Mouse (Mus musculus): ENCODE measurements around the gene Plekhg6. TPM values are rescaled to one million over a fixed set of nuclear protein-coding genes. Genes with fewer than 3 reads are reported as not detected.

Gene Plekhg6
- polyA plus RNA-seq, 1 experiment from 2014 or later = 0.30 TPM

DNA sequence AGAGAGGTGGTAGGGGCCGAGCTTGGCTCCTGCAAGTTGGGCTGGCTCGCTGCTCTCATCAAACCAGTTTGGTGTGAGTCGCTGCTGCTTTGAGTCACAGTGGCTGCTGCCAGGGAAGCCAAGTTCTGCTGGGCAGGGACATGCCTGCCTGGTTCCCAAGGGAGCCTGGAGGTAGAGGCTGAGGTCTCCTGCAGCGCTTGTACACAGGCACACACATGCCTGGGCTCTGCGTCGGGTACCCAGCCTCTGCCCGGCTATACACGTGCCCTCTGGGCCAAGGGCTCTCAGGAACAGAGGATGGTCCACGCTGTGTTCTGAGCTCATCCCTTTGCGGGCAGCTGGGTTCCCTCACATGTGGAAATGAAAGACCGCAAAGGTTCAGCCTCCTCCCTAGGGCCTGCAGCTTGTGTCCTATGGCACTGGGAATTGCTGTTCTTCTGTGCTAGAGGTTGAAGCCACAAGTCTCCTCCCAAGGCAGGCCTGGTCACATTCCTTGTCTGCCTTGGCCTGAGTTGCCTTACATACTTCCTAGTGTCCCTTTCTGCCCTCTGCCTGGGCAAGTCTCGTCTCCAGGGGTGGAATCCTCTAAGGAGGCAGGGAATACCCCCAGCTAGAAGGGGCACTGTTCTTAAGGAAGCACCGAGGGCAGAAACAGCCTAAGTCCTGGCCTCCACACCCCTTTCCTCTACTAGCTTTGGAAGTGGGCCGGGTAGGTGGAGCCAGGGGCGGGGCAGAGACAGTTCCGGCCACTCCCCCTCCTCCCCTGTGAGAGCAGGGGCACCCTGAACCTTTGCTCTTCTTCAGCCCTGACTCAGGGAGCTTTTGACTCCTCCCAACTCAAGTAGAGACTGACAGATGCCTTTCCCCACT, 2.8 kb downstream of the Plekhg6 start:
- Histone ChIP-seq H3K27ac (ENCODE audit: low read depth, low read length) (no peak overlapping the region), H3K4me2 (peak overlapping the region; percentile 33), H3K4me3 (ENCODE audit: low read depth, low read length) (no peak overlapping the region), H3K27me3 (replicated peaks; ENCODE audit: control insufficient read depth, insufficient read depth, low read length) (peaks cover 46% of the 10 kb centered on the region), H3K9me3 (ENCODE audit: control insufficient read depth, low read length) (no peaks in the 10 kb centered on the region), H3K9ac (ENCODE audit: low read depth, low read length) (no peak overlapping the region), H3K4me1 (replicated peaks; ENCODE audit: control insufficient read depth, insufficient read depth, low read length) (peaks cover 14% of the 10 kb centered on the region), H3K36me3 (ENCODE audit: control insufficient read depth, insufficient read depth, low read length) (no peaks in the 10 kb centered on the region)
- DNase-seq (ENCODE audit: low spot score) (peak; percentile 75), ATAC-seq (replicated peaks; ENCODE audit: low FRiP score) (peak; percentile 55)
- 45% methylated on average over 16 of the region's 16 CpGs for WGBS

DNA sequence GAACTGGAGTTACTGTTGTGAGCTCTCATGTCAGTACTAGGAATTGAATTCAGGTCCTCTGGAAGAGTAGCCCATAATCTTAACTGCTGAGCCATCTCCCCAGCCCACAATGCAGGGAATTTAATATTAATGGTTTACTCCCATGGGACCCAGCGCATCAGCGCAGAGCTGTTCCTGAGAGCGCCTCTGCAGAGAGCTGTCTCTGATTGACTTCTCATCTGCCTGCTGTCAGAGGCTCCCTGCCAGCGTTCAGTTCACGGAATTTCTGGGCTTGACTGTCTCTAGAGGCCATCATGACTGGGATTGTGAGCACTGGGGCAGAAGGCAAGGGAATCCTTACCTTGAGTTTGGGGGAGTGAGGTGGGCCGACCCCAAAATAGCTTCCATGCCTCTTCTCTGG, 3.6 kb downstream of the Plekhg6 start:
- H3K9me3 ChIP-seq (ENCODE audit: control insufficient read depth, low read length) = no peaks in the 10 kb centered on the region
- ATAC-seq (replicated peaks; ENCODE audit: low FRiP score) = no peak
- no peak overlapping the region for H3K4me2 ChIP-seq
- no peak overlapping the region for H3K27ac ChIP-seq (ENCODE audit: low read depth, low read length)
- no peak for DNase-seq (ENCODE audit: low spot score)
- H3K9ac ChIP-seq (ENCODE audit: low read depth, low read length) = no peak overlapping the region
- no peak overlapping the region for H3K4me3 ChIP-seq (ENCODE audit: low read depth, low read length)
- 58% methylated on average over 6 of the region's 6 CpGs for WGBS
- peaks cover 45% of the 10 kb centered on the region for H3K27me3 ChIP-seq (replicated peaks; ENCODE audit: control insufficient read depth, insufficient read depth, low read length)
- H3K4me1 ChIP-seq (replicated peaks; ENCODE audit: control insufficient read depth, insufficient read depth, low read length) = peaks cover 14% of the 10 kb centered on the region
- no peaks in the 10 kb centered on the region for H3K36me3 ChIP-seq (ENCODE audit: control insufficient read depth, insufficient read depth, low read length)

DNA sequence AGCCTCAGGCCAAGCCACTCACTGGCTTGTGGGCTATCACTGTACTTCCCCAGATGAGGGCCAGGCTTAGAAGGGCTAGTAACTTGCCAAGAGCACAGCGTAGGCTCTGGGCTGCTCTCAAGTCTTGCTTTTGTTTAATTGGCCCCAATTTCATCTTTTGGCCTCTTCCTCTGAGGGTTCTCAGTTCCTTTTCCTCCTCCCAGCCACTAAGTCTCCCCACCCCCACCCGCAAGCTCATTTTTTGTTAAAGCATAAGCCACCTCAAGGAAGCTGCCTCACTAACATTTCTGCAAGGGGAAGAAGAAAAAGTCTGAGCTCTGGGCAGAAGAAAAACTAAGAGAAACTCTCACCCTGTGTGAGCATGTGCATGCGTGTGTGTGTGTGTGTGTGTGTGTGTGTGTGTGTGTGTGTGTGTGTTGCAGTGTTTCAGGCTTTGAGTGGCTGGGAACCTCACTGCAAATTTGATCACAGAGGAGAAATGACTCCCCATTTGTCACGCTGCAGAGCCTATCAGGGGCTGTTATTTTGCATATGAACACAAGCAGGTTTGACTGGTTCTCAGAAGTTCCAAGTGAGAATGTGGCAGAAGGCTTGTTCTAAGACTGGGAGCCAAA, 12.7 kb downstream of the Plekhg6 start:
- Histone ChIP-seq H3K4me2 (no peak overlapping the region), H3K36me3 (ENCODE audit: control insufficient read depth, insufficient read depth, low read length) (no peaks in the 10 kb centered on the region), H3K27ac (ENCODE audit: low read depth, low read length) (no peak overlapping the region), H3K9ac (ENCODE audit: low read depth, low read length) (no peak overlapping the region), H3K4me3 (ENCODE audit: low read depth, low read length) (no peak overlapping the region), H3K4me1 (replicated peaks; ENCODE audit: control insufficient read depth, insufficient read depth, low read length) (peaks cover 6% of the 10 kb centered on the region; the same call in 1 of the 2 replicates), H3K27me3 (replicated peaks; ENCODE audit: control insufficient read depth, insufficient read depth, low read length) (peaks cover 15% of the 10 kb centered on the region), H3K9me3 (ENCODE audit: control insufficient read depth, low read length) (no peaks in the 10 kb centered on the region)
- 40% methylated on average over 4 of the region's 4 CpGs for WGBS
- ATAC-seq (replicated peaks; ENCODE audit: low FRiP score) (no peak), DNase-seq (ENCODE audit: low spot score) (no peak)

DNA sequence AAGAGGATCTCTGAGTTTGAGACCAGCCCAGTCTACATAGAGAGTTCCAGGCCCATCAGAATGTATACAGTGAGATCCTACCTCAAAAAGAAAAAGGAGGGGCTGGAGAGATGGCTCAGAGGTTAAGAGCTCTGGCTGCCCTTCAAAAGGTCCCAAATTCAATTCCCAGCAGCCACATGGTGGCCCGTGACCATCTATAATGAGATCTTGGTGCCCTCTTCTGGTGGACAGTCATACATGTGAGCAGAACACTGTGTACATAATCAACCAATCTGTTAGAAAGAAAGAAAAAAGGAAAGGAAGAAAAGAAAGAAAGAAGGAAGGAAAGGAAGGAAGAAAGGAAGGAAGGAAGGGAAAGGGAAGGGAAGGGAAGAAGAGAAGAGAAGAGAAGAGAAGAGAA, 14.5 kb downstream of the Plekhg6 start:
- ATAC-seq (replicated peaks; ENCODE audit: low FRiP score) (no peak), DNase-seq (ENCODE audit: low spot score) (no peak)
- Histone ChIP-seq H3K4me3 (ENCODE audit: low read depth, low read length) (no peak overlapping the region), H3K9ac (ENCODE audit: low read depth, low read length) (no peak overlapping the region), H3K9me3 (ENCODE audit: control insufficient read depth, low read length) (no peaks in the 10 kb centered on the region), H3K4me2 (no peak overlapping the region), H3K4me1 (replicated peaks; ENCODE audit: control insufficient read depth, insufficient read depth, low read length) (peaks cover 7% of the 10 kb centered on the region; the same call in 1 of the 2 replicates), H3K27ac (ENCODE audit: low read depth, low read length) (no peak overlapping the region), H3K27me3 (replicated peaks; ENCODE audit: control insufficient read depth, insufficient read depth, low read length) (peaks cover 9% of the 10 kb centered on the region), H3K36me3 (ENCODE audit: control insufficient read depth, insufficient read depth, low read length) (peaks cover 6% of the 10 kb centered on the region; the same call in 1 of the 2 replicates)
- WGBS = 68% methylated on average over 1 of the region's 1 CpGs

DNA sequence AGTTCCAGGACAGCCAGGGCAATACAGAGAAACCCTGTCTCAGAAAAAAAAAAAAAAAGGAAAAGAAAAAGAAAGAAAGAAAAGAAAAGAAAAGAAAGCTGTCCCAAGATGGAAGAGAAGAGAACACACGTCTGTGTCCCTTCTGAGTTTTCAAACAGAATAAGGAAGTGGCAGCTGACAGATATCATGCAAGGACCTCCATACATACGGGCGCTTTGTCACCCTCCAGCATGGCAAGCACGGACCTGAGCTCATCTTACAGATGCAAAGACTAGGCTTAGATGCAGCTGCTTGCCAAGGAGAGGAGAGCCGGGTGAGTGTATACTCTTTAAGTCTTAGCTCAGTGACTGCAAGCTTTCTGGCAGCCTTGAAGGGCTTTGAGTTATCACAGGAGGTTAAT, 15.1 kb downstream of the Plekhg6 start:
- ATAC-seq (replicated peaks; ENCODE audit: low FRiP score) (no peak), DNase-seq (ENCODE audit: low spot score) (no peak)
- Histone ChIP-seq H3K4me1 (replicated peaks; ENCODE audit: control insufficient read depth, insufficient read depth, low read length) (peaks cover 7% of the 10 kb centered on the region; the same call in 1 of the 2 replicates), H3K4me2 (no peak overlapping the region), H3K27me3 (replicated peaks; ENCODE audit: control insufficient read depth, insufficient read depth, low read length) (peaks cover 9% of the 10 kb centered on the region), H3K9ac (ENCODE audit: low read depth, low read length) (no peak overlapping the region), H3K4me3 (ENCODE audit: low read depth, low read length) (no peak overlapping the region), H3K9me3 (ENCODE audit: control insufficient read depth, low read length) (no peaks in the 10 kb centered on the region), H3K27ac (ENCODE audit: low read depth, low read length) (no peak overlapping the region), H3K36me3 (ENCODE audit: control insufficient read depth, insufficient read depth, low read length) (peaks cover 6% of the 10 kb centered on the region; the same call in 1 of the 2 replicates)
- 78% methylated on average over 5 of the region's 5 CpGs for WGBS

DNA sequence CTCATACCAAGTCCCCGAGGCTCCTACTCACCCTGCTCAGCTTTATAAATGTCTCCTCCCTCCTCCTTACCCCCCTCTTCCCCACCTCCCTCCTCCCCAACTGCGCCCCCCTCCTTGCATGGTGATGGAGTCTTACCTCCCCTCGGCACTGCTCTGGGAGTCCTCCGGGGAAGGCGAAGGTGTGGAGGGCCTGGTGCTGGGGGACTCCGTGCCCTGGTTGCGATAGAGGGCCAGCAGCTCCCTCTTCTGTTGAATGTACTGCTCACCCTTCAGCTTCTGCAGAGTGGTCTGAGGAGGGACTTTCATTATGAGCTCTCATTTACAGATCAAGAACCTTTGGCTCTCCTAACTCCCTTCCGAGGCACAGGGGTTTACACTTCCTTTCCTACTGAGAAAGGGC, 16.1 kb downstream of the Plekhg6 start:
- 10% methylated on average over 8 of the region's 8 CpGs for WGBS
- no peak overlapping the region for H3K4me2 ChIP-seq
- no peak overlapping the region for H3K4me3 ChIP-seq (ENCODE audit: low read depth, low read length)

DNA sequence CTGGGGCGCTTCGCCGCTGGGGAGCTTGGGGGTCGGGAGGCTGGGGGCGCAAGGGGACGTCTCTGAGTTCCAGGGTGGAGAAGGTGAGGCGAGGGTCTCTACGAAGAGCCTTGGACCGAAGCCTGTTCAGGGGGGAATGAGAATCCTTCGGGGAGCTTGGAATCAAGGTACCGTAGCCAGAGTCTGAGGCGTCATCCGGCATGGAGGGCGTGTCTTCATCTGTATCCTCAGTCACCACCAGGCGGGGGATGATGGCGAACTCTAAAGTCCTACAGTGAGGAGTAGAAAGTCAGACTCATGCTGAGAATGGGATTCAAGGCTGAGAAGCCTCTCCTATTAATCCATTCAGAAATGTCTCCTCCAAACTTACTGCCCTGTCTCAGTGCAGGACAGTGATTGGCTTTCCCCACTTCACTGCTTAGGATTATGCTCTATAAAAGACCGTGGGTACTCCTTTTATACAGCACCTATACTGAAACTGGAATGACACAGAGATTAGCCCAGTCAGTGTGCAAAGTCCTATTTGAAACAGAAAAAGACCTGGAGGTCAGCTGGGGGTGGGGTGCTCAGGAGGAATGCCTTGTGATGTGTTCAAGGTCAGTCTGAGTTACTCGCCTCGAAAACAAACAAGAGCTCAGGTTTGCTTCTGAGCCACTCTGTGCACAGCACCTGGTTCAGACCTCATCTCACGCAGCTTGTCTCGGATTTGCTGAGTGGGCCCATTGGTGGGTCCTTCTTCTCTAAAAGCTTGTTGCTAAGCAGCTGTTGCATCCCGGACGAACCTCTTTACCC, 16.9 kb downstream of the Plekhg6 start:
- Histone ChIP-seq H3K4me2 (peak overlapping the region; percentile 40), H3K9ac (ENCODE audit: low read depth, low read length) (0 out of 2 replicates have a peak overlapping the region, but pooled peaks have one; percentile 22), H3K9me3 (ENCODE audit: control insufficient read depth, low read length) (no peaks in the 10 kb centered on the region), H3K4me1 (replicated peaks; ENCODE audit: control insufficient read depth, insufficient read depth, low read length) (peaks cover 5% of the 10 kb centered on the region; the same call in 1 of the 2 replicates), H3K27me3 (replicated peaks; ENCODE audit: control insufficient read depth, insufficient read depth, low read length) (peaks cover 9% of the 10 kb centered on the region), H3K27ac (ENCODE audit: low read depth, low read length) (no peak overlapping the region), H3K36me3 (ENCODE audit: control insufficient read depth, insufficient read depth, low read length) (peaks cover 8% of the 10 kb centered on the region; the same call in 1 of the 2 replicates), H3K4me3 (ENCODE audit: low read depth, low read length) (no peak overlapping the region)
- DNase-seq (ENCODE audit: low spot score) = no peak
- ATAC-seq (replicated peaks; ENCODE audit: low FRiP score) = peak; percentile 13; the same call in 1 of the 2 replicates
- 25% methylated on average over 23 of the region's 23 CpGs for WGBS

More for the DNA sequence above, 16.1 kb downstream of the Plekhg6 start:
- DNase-seq (ENCODE audit: low spot score) (no peak), ATAC-seq (replicated peaks; ENCODE audit: low FRiP score) (peak; percentile 19; the same call in 1 of the 2 replicates)
- Histone ChIP-seq H3K27me3 (replicated peaks; ENCODE audit: control insufficient read depth, insufficient read depth, low read length) (peaks cover 9% of the 10 kb centered on the region), H3K9ac (ENCODE audit: low read depth, low read length) (no peak overlapping the region), H3K27ac (ENCODE audit: low read depth, low read length) (no peak overlapping the region), H3K4me1 (replicated peaks; ENCODE audit: control insufficient read depth, insufficient read depth, low read length) (peaks cover 5% of the 10 kb centered on the region; the same call in 1 of the 2 replicates), H3K9me3 (ENCODE audit: control insufficient read depth, low read length) (no peaks in the 10 kb centered on the region), H3K36me3 (ENCODE audit: control insufficient read depth, insufficient read depth, low read length) (peaks cover 8% of the 10 kb centered on the region; the same call in 1 of the 2 replicates)

DNA sequence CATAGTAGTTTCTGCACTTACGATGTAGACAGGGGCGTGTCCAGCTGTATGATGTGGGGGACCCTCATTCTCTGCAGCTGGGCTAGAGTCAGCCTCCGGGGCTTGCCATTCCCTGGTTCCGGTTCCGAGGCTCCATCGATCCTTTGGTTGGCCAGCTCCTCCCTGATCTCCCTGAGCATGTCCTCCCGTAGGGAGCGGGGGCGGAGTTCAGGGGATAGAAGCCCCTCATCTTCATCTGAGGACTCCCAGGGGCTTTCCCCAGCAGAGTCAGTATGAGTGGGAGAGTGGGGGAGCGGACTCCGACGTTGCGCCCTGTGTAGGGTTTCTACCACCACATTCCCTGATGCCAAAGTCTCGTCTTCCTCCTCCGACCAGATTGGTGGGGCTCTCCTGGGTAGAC, 17.6 kb downstream of the Plekhg6 start:
- Histone ChIP-seq H3K27ac (ENCODE audit: low read depth, low read length) (no peak overlapping the region), H3K36me3 (ENCODE audit: control insufficient read depth, insufficient read depth, low read length) (peaks cover 12% of the 10 kb centered on the region; the same call in 1 of the 2 replicates), H3K9ac (ENCODE audit: low read depth, low read length) (0 out of 2 replicates have a peak overlapping the region, but pooled peaks have one; percentile 22), H3K9me3 (ENCODE audit: control insufficient read depth, low read length) (no peaks in the 10 kb centered on the region), H3K4me3 (ENCODE audit: low read depth, low read length) (no peak overlapping the region), H3K4me2 (peak overlapping the region; percentile 40), H3K27me3 (replicated peaks; ENCODE audit: control insufficient read depth, insufficient read depth, low read length) (peaks cover 9% of the 10 kb centered on the region), H3K4me1 (replicated peaks; ENCODE audit: control insufficient read depth, insufficient read depth, low read length) (peaks cover 5% of the 10 kb centered on the region; the same call in 1 of the 2 replicates)
- ATAC-seq (replicated peaks; ENCODE audit: low FRiP score) (no peak; the same call in 1 of the 2 replicates), DNase-seq (ENCODE audit: low spot score) (no peak)
- WGBS = 33% methylated on average over 15 of the region's 15 CpGs
